Mouse (Mus musculus): ENCODE results near the gene Sh3pxd2a. TPM values are rescaled to one million over a fixed set of nuclear protein-coding genes. Genes with fewer than 3 reads are reported as not detected.

Gene Sh3pxd2a
- polyA plus RNA-seq, 1 experiment from 2014 or later = 2.7 TPM

GRCm38 (mm10) chr19:47311162-47311561 is 153.0 kb downstream of the Sh3pxd2a start:
- Histone ChIP-seq H3K9me3 (no peaks in the 10 kb centered on the region), H3K4me1 (replicated peaks) (peaks cover 53% of the 10 kb centered on the region), H3K27ac (no peak overlapping the region), H3K4me3 (no peak overlapping the region), H3K36me3 (peaks cover 36% of the 10 kb centered on the region), H3K27me3 (ENCODE audit: insufficient read depth, poor library complexity, severe bottlenecking) (no peaks in the 10 kb centered on the region)
- WGBS = 80% methylated on average over 4 of the region's 4 CpGs
- no peak for DNase-seq (ENCODE audit: low spot score)

- Histone ChIP-seq H3K36me3 (peaks cover 39% of the 10 kb centered on the region), H3K9me3 (no peaks in the 10 kb centered on the region), H3K4me1 (replicated peaks) (peaks cover 40% of the 10 kb centered on the region), H3K27ac (no peak overlapping the region), H3K27me3 (ENCODE audit: insufficient read depth, poor library complexity, severe bottlenecking) (no peaks in the 10 kb centered on the region), H3K4me3 (no peak overlapping the region)
- DNase-seq (ENCODE audit: low spot score) = no peak
- 94% methylated on average over 12 of the region's 12 CpGs for WGBS
Measured at GRCm38 (mm10) chr19:47309824-47310223, 154.4 kb downstream of the Sh3pxd2a start.

- Histone ChIP-seq H3K36me3 (peaks cover 48% of the 10 kb centered on the region), H3K27me3 (ENCODE audit: insufficient read depth, poor library complexity, severe bottlenecking) (no peaks in the 10 kb centered on the region), H3K4me3 (no peak overlapping the region), H3K9me3 (no peaks in the 10 kb centered on the region), H3K27ac (no peak overlapping the region), H3K4me1 (replicated peaks) (peaks cover 36% of the 10 kb centered on the region)
- WGBS = 96% methylated on average over 8 of the region's 8 CpGs
- DNase-seq (ENCODE audit: low spot score) = no peak
Measured at GRCm38 (mm10) chr19:47306917-47307315, 157.3 kb downstream of the Sh3pxd2a start.

GRCm38 (mm10) chr19:47306128-47306916 is 157.9 kb downstream of the Sh3pxd2a start:
- Histone ChIP-seq H3K4me3 (no peak overlapping the region), H3K27ac (no peak overlapping the region), H3K36me3 (peaks cover 46% of the 10 kb centered on the region), H3K9me3 (no peaks in the 10 kb centered on the region), H3K27me3 (ENCODE audit: insufficient read depth, poor library complexity, severe bottlenecking) (no peaks in the 10 kb centered on the region), H3K4me1 (replicated peaks) (peaks cover 36% of the 10 kb centered on the region)
- DNase-seq (ENCODE audit: low spot score) = no peak
- 94% methylated on average over 14 of the region's 14 CpGs for WGBS

- DNase-seq (ENCODE audit: low spot score) = no peak
- Histone ChIP-seq H3K27me3 (ENCODE audit: insufficient read depth, poor library complexity, severe bottlenecking) (no peaks in the 10 kb centered on the region), H3K9me3 (no peaks in the 10 kb centered on the region), H3K4me1 (replicated peaks) (peaks cover 41% of the 10 kb centered on the region), H3K27ac (0 out of 2 replicates have a peak overlapping the region, but pooled peaks have one; percentile 3), H3K36me3 (peaks cover 37% of the 10 kb centered on the region), H3K4me3 (no peak overlapping the region)
- 91% methylated on average over 10 of the region's 10 CpGs for WGBS
Measured at GRCm38 (mm10) chr19:47305401-47305800, 158.8 kb downstream of the Sh3pxd2a start.

GRCm38 (mm10) chr19:47304170-47304745 is 159.9 kb downstream of the Sh3pxd2a start:
- Histone ChIP-seq H3K4me1 (replicated peaks) (peaks cover 52% of the 10 kb centered on the region), H3K9me3 (no peaks in the 10 kb centered on the region), H3K27me3 (ENCODE audit: insufficient read depth, poor library complexity, severe bottlenecking) (no peaks in the 10 kb centered on the region), H3K27ac (peak overlapping the region; percentile 92; the same call in 1 of the 2 replicates), H3K4me3 (no peak overlapping the region), H3K36me3 (peaks cover 27% of the 10 kb centered on the region)
- DNase-seq (ENCODE audit: low spot score) = no peak
- WGBS = 91% methylated on average over 5 of the region's 5 CpGs

GRCm38 (mm10) chr19:47303128-47303527 is 161.1 kb downstream of the Sh3pxd2a start:
- H3K4me1 ChIP-seq (replicated peaks) = peaks cover 63% of the 10 kb centered on the region
- no peaks in the 10 kb centered on the region for H3K9me3 ChIP-seq
- 86% methylated on average over 10 of the region's 10 CpGs for WGBS
- H3K27me3 ChIP-seq (ENCODE audit: insufficient read depth, poor library complexity, severe bottlenecking) = no peaks in the 10 kb centered on the region
- peak overlapping the region; percentile 92 for H3K27ac ChIP-seq
- DNase-seq (ENCODE audit: low spot score) = no peak
- H3K4me3 ChIP-seq = no peak overlapping the region
- H3K36me3 ChIP-seq = peaks cover 25% of the 10 kb centered on the region

GRCm38 (mm10) chr19:47302191-47302852 is 161.9 kb downstream of the Sh3pxd2a start:
- Histone ChIP-seq H3K36me3 (peaks cover 25% of the 10 kb centered on the region), H3K27ac (peak overlapping the region; percentile 92), H3K9me3 (no peaks in the 10 kb centered on the region), H3K4me3 (peak overlapping the region; percentile 35), H3K27me3 (ENCODE audit: insufficient read depth, poor library complexity, severe bottlenecking) (no peaks in the 10 kb centered on the region), H3K4me1 (replicated peaks) (peaks cover 67% of the 10 kb centered on the region)
- WGBS = 54% methylated on average over 21 of the region's 21 CpGs
- DNase-seq (ENCODE audit: low spot score) = no peak

GRCm38 (mm10) chr19:47301303-47302190 is 162.7 kb downstream of the Sh3pxd2a start:
- H3K4me1 ChIP-seq (replicated peaks) = peaks cover 67% of the 10 kb centered on the region
- 5% methylated on average over 19 of the region's 19 CpGs for WGBS
- no peaks in the 10 kb centered on the region for H3K27me3 ChIP-seq (ENCODE audit: insufficient read depth, poor library complexity, severe bottlenecking)
- H3K4me3 ChIP-seq = peak overlapping the region; percentile 35
- H3K36me3 ChIP-seq = peaks cover 25% of the 10 kb centered on the region
- H3K9me3 ChIP-seq = no peaks in the 10 kb centered on the region
- H3K27ac ChIP-seq = peak overlapping the region; percentile 92
- DNase-seq (ENCODE audit: low spot score) = peak; percentile 82

GRCm38 (mm10) chr19:47298100-47298499 is 166.1 kb downstream of the Sh3pxd2a start:
- no peak for DNase-seq (ENCODE audit: low spot score)
- no peaks in the 10 kb centered on the region for H3K9me3 ChIP-seq
- no peak overlapping the region for H3K4me3 ChIP-seq
- peaks cover 14% of the 10 kb centered on the region for H3K36me3 ChIP-seq
- H3K27ac ChIP-seq = peak overlapping the region; percentile 54
- peaks cover 63% of the 10 kb centered on the region for H3K4me1 ChIP-seq (replicated peaks)
- WGBS = 79% methylated on average over 11 of the region's 11 CpGs
- H3K27me3 ChIP-seq (ENCODE audit: insufficient read depth, poor library complexity, severe bottlenecking) = 0 out of 2 replicates have a peak, but pooled peaks cover 6% of the 10 kb centered on the region

GRCm38 (mm10) chr19:47292451-47292951 is 171.7 kb downstream of the Sh3pxd2a start:
- Histone ChIP-seq H3K4me3 (no peak overlapping the region), H3K9me3 (no peaks in the 10 kb centered on the region), H3K27ac (peak overlapping the region; percentile 85), H3K4me1 (replicated peaks) (peaks cover 52% of the 10 kb centered on the region), H3K27me3 (ENCODE audit: insufficient read depth, poor library complexity, severe bottlenecking) (peaks cover 16% of the 10 kb centered on the region), H3K36me3 (peaks cover 12% of the 10 kb centered on the region)
- WGBS = 40% methylated on average over 7 of the region's 7 CpGs
- no peak for DNase-seq (ENCODE audit: low spot score)
